Mouse (Mus musculus) intestine, postnatal 0 days (tissue): ENCODE data around the gene Traf6. TPM values are rescaled to one million over a fixed set of nuclear protein-coding genes. Genes with fewer than 3 reads are reported as not detected.
A peak's percentile ranks its signal among the peaks of the same experiment; 100 is the strongest.

Experiments used
- ATAC-seq: fragments of 200-750 bp; cut with Nextera tagmentation; 2 replicates; pipeline ENCODE4 v1.8.0; 2017; ENCODE audit warnings: mild to moderate bottlenecking, moderate TSS enrichment, moderate library complexity
- H3K27ac ChIP-seq: fragments of 300-500 bp; sonication (generic); 2 replicates; pipeline ENCODE4 v1.5.1; 2014; ENCODE audit warnings: mild to moderate bottlenecking, low read depth, low read length, moderate library complexity
- H3K27me3 ChIP-seq: fragments of 300-500 bp; sonication (generic); replicated peaks from 2 replicates; pipeline ENCODE4 v1.6.1; 2014; ENCODE audit warnings: low read length, mixed read lengths; ENCODE audit not compliant: control insufficient read depth, insufficient read depth
- H3K36me3 ChIP-seq: fragments of 300-500 bp; sonication (generic); 2 replicates; pipeline ENCODE4 v1.6.1; 2014; ENCODE audit warnings: mild to moderate bottlenecking, moderate library complexity; ENCODE audit not compliant: control insufficient read depth, insufficient read depth
- H3K4me1 ChIP-seq: fragments of 300-500 bp; sonication (generic); replicated peaks from 2 replicates; pipeline ENCODE4 v1.6.1; 2014; ENCODE audit warnings: antibody characterized with exemption, low read length, mixed read lengths; ENCODE audit not compliant: control insufficient read depth, insufficient read depth
- H3K4me2 ChIP-seq: fragments of 300-500 bp; sonication (generic); replicated peaks from 2 replicates; pipeline ENCODE4 v1.6.1; 2014; ENCODE audit warnings: low read depth, mild to moderate bottlenecking, moderate library complexity
- H3K4me3 ChIP-seq: fragments of 300-500 bp; sonication (generic); 2 replicates; pipeline ENCODE4 v1.5.1; 2014; ENCODE audit warnings: low read depth, low read length
- H3K9ac ChIP-seq: fragments of 300-500 bp; sonication (generic); 2 replicates; pipeline ENCODE4 v1.6.1; 2014; ENCODE audit warnings: mild to moderate bottlenecking, low read depth, low read length
- H3K9me3 ChIP-seq: fragments of 300-500 bp; sonication (generic); 2 replicates; pipeline ENCODE4 v1.6.1; 2016; ENCODE audit warnings: mixed run types; ENCODE audit not compliant: control insufficient read depth
- CTCF ChIP-seq: sonication (generic); IDR thresholded peaks from 2 replicates; pipeline ENCODE4 v1.5.1; 2016; ENCODE audit warnings: low read depth, mild to moderate bottlenecking, control low read depth, antibody characterized with exemption, moderate library complexity
- WGBS: fragments of 180-500 bp; shearing (Covaris S2); extraction: QIAGEN DNeasy Blood & Tissue Kit; methylation state at CpG from one replicate; pipeline ENCODE4 v1.1.7; 2014; 5-methylcytosine and 5-hydroxymethylcytosine counted together
- polyA plus RNA-seq: library from polyadenylated mRNA; unstranded; fragments of >200 nt; fragmentation: Nextera tagmentation; extraction: Ambion mirVana; gene quantifications from 2 replicates; pipeline ENCODE4 v1.2.1, GENCODE M21; 2015

The Traf6 gene
- polyA plus RNA-seq, 1 experiment from 2014 or later, result 4.9 TPM

DNA sequence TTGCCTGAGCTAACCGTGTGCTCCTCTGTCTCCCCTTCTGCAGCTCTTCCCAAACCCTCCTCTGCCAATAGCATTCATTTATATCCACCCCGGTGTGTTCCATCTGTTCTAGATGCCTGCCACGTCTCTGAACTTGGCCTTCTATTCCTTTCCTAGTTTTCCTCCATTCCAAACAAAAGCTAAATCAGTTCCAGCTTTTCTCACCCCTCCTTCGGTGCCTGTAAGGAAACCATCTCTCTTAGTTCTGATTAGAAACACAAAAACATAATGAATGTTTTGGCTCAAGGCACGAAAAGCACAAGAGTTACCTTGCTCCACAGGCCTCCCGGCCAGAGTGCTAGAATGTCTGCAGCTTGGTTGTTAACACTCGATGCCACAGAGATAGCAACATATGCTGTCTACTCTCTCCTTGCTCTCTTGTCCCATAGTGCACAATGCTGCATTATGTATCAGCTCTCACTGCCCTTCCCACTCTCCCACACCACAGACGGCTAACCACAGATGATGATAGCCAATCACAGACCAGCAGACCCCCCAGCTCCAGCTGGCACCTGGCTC lies 29.0 kb upstream of the Traf6 start, which contains the start of the genes Rag1 and B230118H07Rik:
Gene Rag1 (minus strand): TSS at position 388 of the 558 bp plus-strand sequence.
Gene B230118H07Rik (minus strand): TSS at position 419 of the 558 bp plus-strand sequence.
- Histone ChIP-seq H3K4me3 (no peak within 1 kb of the TSS), H3K4me2 (no peak within 1 kb of the TSS), H3K4me1 (no peaks in the 10 kb centered on the region), H3K27me3 (no peaks in the 10 kb centered on the region), H3K9me3 (no peaks in the 10 kb centered on the region), H3K27ac (no peak within 1 kb of the TSS), H3K36me3 (no peaks in the 10 kb centered on the region), H3K9ac (no peak within 1 kb of the TSS)
- no peak for TF ChIP-seq CTCF
- WGBS, result 51% methylated on average over 8 of the region's 8 CpGs
- ATAC-seq, result no peak

DNA sequence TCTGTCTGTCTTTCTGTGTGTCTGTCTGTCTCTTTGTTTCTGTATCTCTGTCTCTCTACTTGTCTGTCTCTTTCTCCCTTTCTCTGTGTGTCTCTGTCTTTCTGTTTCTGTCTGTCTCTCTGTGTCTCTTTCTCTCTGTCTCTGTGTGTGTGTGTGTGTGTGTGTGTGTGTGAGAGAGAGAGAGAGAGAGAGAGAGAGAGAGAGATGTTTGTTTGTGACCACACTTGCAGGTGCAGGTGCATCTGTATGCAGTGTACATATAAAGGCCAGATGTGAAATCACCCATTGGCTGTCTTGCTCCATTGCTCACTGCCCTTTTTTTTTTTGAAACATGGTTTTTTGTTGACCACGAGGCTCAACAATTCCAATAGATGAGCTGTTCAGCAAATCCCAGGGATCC lies 27.8 kb upstream of the Traf6 start:
- Histone ChIP-seq H3K4me2 (no peak overlapping the region), H3K9me3 (no peaks in the 10 kb centered on the region), H3K27ac (no peak overlapping the region), H3K4me1 (no peaks in the 10 kb centered on the region), H3K9ac (no peak overlapping the region), H3K36me3 (no peaks in the 10 kb centered on the region), H3K27me3 (no peaks in the 10 kb centered on the region), H3K4me3 (no peak overlapping the region)
- ATAC-seq, result no peak
- TF ChIP-seq CTCF, result no peak
- 48% methylated on average over 1 of the region's 1 CpGs for whole genome bisulfite sequencing

GRCm38 (mm10) chr2:101652204-101652920 lies 25.9 kb upstream of the Traf6 start:
- Histone ChIP-seq H3K4me3 (no peak overlapping the region), H3K4me2 (peak overlapping the region; percentile 50), H3K9me3 (no peaks in the 10 kb centered on the region), H3K27ac (no peak overlapping the region), H3K36me3 (no peaks in the 10 kb centered on the region), H3K4me1 (no peaks in the 10 kb centered on the region), H3K9ac (no peak overlapping the region), H3K27me3 (no peaks in the 10 kb centered on the region)
- no peak for ATAC-seq
- TF ChIP-seq CTCF, result no peak
- WGBS, result 50% methylated on average over 14 of the region's 14 CpGs

GRCm38 (mm10) chr2:101652921-101653597 lies 25.2 kb upstream of the Traf6 start:
- Histone ChIP-seq H3K4me2 (peak overlapping the region; percentile 50), H3K4me3 (no peak overlapping the region), H3K36me3 (no peaks in the 10 kb centered on the region), H3K9ac (no peak overlapping the region), H3K27ac (no peak overlapping the region), H3K27me3 (no peaks in the 10 kb centered on the region), H3K4me1 (no peaks in the 10 kb centered on the region), H3K9me3 (no peaks in the 10 kb centered on the region)
- WGBS, result 16% methylated on average over 14 of the region's 14 CpGs
- TF ChIP-seq CTCF, result peak; percentile 81
- ATAC-seq, result 0 out of 2 replicates have a peak, but pooled peaks have one; percentile 31

DNA sequence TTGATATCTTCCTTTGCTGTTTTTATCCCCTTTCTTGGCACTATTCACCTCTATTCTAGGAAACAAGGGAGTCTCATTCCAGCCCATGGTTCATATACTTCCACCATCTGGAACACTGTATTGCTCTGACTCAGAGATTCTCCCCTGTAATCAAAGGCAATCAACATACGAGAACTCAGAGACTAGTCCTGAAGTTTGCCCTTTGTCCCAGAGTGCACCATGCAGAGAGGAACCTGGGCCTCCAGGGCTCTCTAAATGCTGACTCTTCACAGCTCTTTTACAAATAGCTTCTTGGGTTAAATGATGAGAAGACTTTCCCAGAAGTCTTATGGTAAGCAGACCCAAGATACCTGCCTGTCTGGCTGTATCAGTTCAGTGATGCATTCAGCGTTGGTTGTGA lies 17.7 kb upstream of the Traf6 start:
- H3K36me3 ChIP-seq, result no peaks in the 10 kb centered on the region
- no peak overlapping the region for H3K9ac ChIP-seq
- H3K4me2 ChIP-seq, result no peak overlapping the region
- peak overlapping the region; percentile 28 for H3K27ac ChIP-seq
- H3K4me3 ChIP-seq, result no peak overlapping the region
- no peaks in the 10 kb centered on the region for H3K27me3 ChIP-seq
- peak; percentile 92 for ATAC-seq
- 52% methylated on average over 2 of the region's 2 CpGs for WGBS
- H3K4me1 ChIP-seq, result no peaks in the 10 kb centered on the region; the same call in 1 of the 2 replicates
- H3K9me3 ChIP-seq, result no peaks in the 10 kb centered on the region
- no peak for TF ChIP-seq CTCF

- no peaks in the 10 kb centered on the region for H3K36me3 ChIP-seq
- H3K4me1 ChIP-seq, result no peaks in the 10 kb centered on the region; the same call in 1 of the 2 replicates
- no peak overlapping the region for H3K4me3 ChIP-seq
- WGBS, result 25% methylated on average over 9 of the region's 9 CpGs
- H3K4me2 ChIP-seq, result no peak overlapping the region
- peak; percentile 97 for TF ChIP-seq CTCF
- no peaks in the 10 kb centered on the region for H3K9me3 ChIP-seq
- no peak overlapping the region for H3K27ac ChIP-seq
- H3K9ac ChIP-seq, result no peak overlapping the region
- no peaks in the 10 kb centered on the region for H3K27me3 ChIP-seq
- no peak for ATAC-seq
Measured at GRCm38 (mm10) chr2:101665058-101665702, 13.0 kb upstream of the Traf6 start.
